Mouse (Mus musculus): ENCODE measurements around the gene Spata16. TPM values are rescaled to one million over a fixed set of nuclear protein-coding genes. Genes with fewer than 3 reads are reported as not detected.

Spata16 gene
- total RNA-seq, 4 experiments from 2014 or later, result 0.23 TPM; not detected in 3

GRCm38 (mm10) chr3:26968852-26969513, 331.6 kb downstream of the Spata16 start:
- no peak for DNase-seq (ENCODE audit: low spot score in 2 of 2)

- no peak for DNase-seq (ENCODE audit: low spot score in 2 of 2)
These were observed 333.1 kb downstream of the Spata16 start for GRCm38 (mm10) chr3:26970529-26970928.

- DNase-seq (ENCODE audit: low spot score in 2 of 2), result no peak
These were observed 333.9 kb downstream of the Spata16 start for GRCm38 (mm10) chr3:26971276-26971675.

GRCm38 (mm10) chr3:26972105-26972504, 334.7 kb downstream of the Spata16 start:
- no peak for DNase-seq (ENCODE audit: low spot score in 2 of 2)

GRCm38 (mm10) chr3:26979603-26980002, 342.2 kb downstream of the Spata16 start:
- DNase-seq (ENCODE audit: low spot score in 2 of 2), result peak in 1 of 2 experiments; percentile 15

GRCm38 (mm10) chr3:26980371-26980770, 343.0 kb downstream of the Spata16 start:
- DNase-seq (ENCODE audit: low spot score in 2 of 2), result peak in 1 of 2 experiments; percentile 54

- DNase-seq (ENCODE audit: low spot score in 2 of 2), result no peak
These were observed 344.7 kb downstream of the Spata16 start for GRCm38 (mm10) chr3:26981979-26982623.

- no peak for DNase-seq (ENCODE audit: low spot score in 2 of 2)
These were observed 346.3 kb downstream of the Spata16 start for GRCm38 (mm10) chr3:26983749-26984148.

GRCm38 (mm10) chr3:27006844-27007243, 369.4 kb downstream of the Spata16 start:
- DNase-seq (ENCODE audit: low spot score in 2 of 2), result no peak

GRCm38 (mm10) chr3:27027957-27028356, 390.5 kb downstream of the Spata16 start:
- no peak for DNase-seq (ENCODE audit: low spot score in 2 of 2)

GRCm38 (mm10) chr3:27028526-27028925, 391.1 kb downstream of the Spata16 start:
- DNase-seq (ENCODE audit: low spot score in 2 of 2), result no peak

GRCm38 (mm10) chr3:27030067-27030857, 392.8 kb downstream of the Spata16 start:
- no peak for DNase-seq (ENCODE audit: low spot score in 2 of 2)

Small RNAs within 50 kb of the gene (microRNA-seq; reads per million reads assigned to microRNA genes)
- gene Gm25773, result 0 reads per million in 2 experiments
- gene Gm44464, result 0 reads per million in 2 experiments
